Mouse (Mus musculus) bone marrow macrophage, adult 2 months (primary cell): ENCODE results near the gene E130114P18Rik.

Experiments
- CTCF ChIP-seq: IDR thresholded peaks from 2 replicates; pipeline ENCODE4 v1.5.1; 2012; ENCODE audit warnings: low read depth, mild to moderate bottlenecking, low read length, moderate library complexity
- POLR2A ChIP-seq: IDR thresholded peaks from 2 replicates; pipeline ENCODE4 v1.6.1; 2012; ENCODE audit warnings: mild to moderate bottlenecking, low read depth, low read length, borderline replicate concordance

- TF ChIP-seq POLR2A (no peak), CTCF (no peak)
Measured at GRCm38 (mm10) chr4:97775494-97776265, 2.2 kb downstream of the E130114P18Rik start.
